Mouse (Mus musculus) CH12.LX (cell line): ENCODE data around the gene Fcrlb. TPM values are rescaled to one million over a fixed set of nuclear protein-coding genes. Genes with fewer than 3 reads are reported as not detected.

Experiments used
- DNase-seq: peaks from one replicate; pipeline ENCODE4 v3.0.0-alpha.2; 2013; ENCODE audit errors: extremely low read depth
- H3K27ac ChIP-seq: 2 replicates; pipeline ENCODE4 v1.5.1; 2012; ENCODE audit warnings: low read depth, mild to moderate bottlenecking, control low read depth, moderate library complexity; ENCODE audit not compliant: insufficient read depth
- H3K27me3 ChIP-seq: replicated peaks from 2 replicates; pipeline ENCODE3; 2012; ENCODE audit warnings: inconsistent platforms
- H3K36me3 ChIP-seq, 2 experiments: replicated peaks in 1 of 2; 2 replicates each; pipeline versions ENCODE3 to v1.6.1; 2012; ENCODE audit warnings: inconsistent platforms in 1 of 2, low read length in 1 of 2, mild to moderate bottlenecking in 1 of 2, mixed read lengths in 1 of 2, moderate library complexity in 1 of 2; ENCODE audit not compliant: control insufficient read depth in 1 of 2, insufficient read depth in 1 of 2
- H3K4me1 ChIP-seq, 2 experiments: 2 replicates each; pipeline ENCODE4 v1.6.1; 2012; ENCODE audit warnings: inconsistent platforms in 1 of 2, moderate library complexity in 1 of 2; ENCODE audit not compliant: insufficient read depth in 2 of 2, control insufficient read depth in 1 of 2
- H3K4me2 ChIP-seq: 2 replicates; pipeline ENCODE4 v1.6.1; 2012; ENCODE audit warnings: low read depth, mild to moderate bottlenecking, control low read depth; ENCODE audit not compliant: poor library complexity, insufficient read depth, severe bottlenecking
- H3K4me3 ChIP-seq, 3 experiments: fragments of 150-350 bp in 1 of 3; sonication (generic) in 1 of 3; replicated peaks in 1 of 3; 2 replicates each; pipeline versions ENCODE3 to v1.5.1; 2011 to 2012; ENCODE audit warnings: low read depth in 2 of 3, low read length in 2 of 3, mild to moderate bottlenecking in 2 of 3, moderate library complexity in 2 of 3, control low read depth in 1 of 3, improper control_type of control experiment in 1 of 3, inconsistent platforms in 1 of 3, mixed read lengths in 1 of 3; ENCODE audit not compliant: poor library complexity in 1 of 3
- H3K79me2 ChIP-seq: replicated peaks from 2 replicates; pipeline ENCODE4 v1.6.1; 2012; ENCODE audit warnings: mild to moderate bottlenecking, moderate library complexity; ENCODE audit not compliant: control insufficient read depth, poor library complexity, insufficient read depth, severe bottlenecking; ENCODE audit errors: extremely low read depth
- H3K9ac ChIP-seq: 2 replicates; pipeline ENCODE4 v1.6.1; 2012; ENCODE audit warnings: low read depth, mild to moderate bottlenecking, control low read depth, moderate library complexity; ENCODE audit not compliant: insufficient read depth
- H3K9me3 ChIP-seq: replicated peaks from 2 replicates; pipeline ENCODE3; 2012; ENCODE audit warnings: low read length, inconsistent platforms, mixed read lengths
- BHLHE40 ChIP-seq: IDR thresholded peaks from 2 replicates; pipeline ENCODE4 v1.6.1; 2011; ENCODE audit warnings: mild to moderate bottlenecking, low read depth, low read length, improper control_type of control experiment
- CTCF ChIP-seq, 2 experiments: IDR thresholded peaks in 1 of 2; conservative IDR thresholded peaks in 1 of 2; 2 replicates each; pipeline ENCODE4 v1.5.1; 2011 to 2012; ENCODE audit warnings: low read depth in 2 of 2, low read length in 2 of 2, improper control_type of control experiment in 1 of 2, inconsistent platforms in 1 of 2, mild to moderate bottlenecking in 1 of 2, moderate library complexity in 1 of 2
- ETS1 ChIP-seq: conservative IDR thresholded peaks from 2 replicates; pipeline ENCODE4 v1.6.1; 2012; ENCODE audit warnings: low read depth, mild to moderate bottlenecking, inconsistent platforms, low read length, improper control_type of control experiment, moderate library complexity
- IRF4 ChIP-seq: IDR thresholded peaks from 2 replicates; pipeline ENCODE4 v1.6.1; 2014; ENCODE audit warnings: low read depth, mild to moderate bottlenecking, inconsistent platforms, low read length, improper control_type of control experiment
- JUND ChIP-seq: conservative IDR thresholded peaks from 2 replicates; pipeline ENCODE4 v1.6.1; 2011; ENCODE audit warnings: low read depth, low read length, improper control_type of control experiment
- MAX ChIP-seq: IDR thresholded peaks from 2 replicates; pipeline ENCODE4 v1.6.1; 2011; ENCODE audit warnings: low read length, improper control_type of control experiment
- MEF2A ChIP-seq: IDR thresholded peaks from 2 replicates; pipeline ENCODE4 v1.6.1; 2014; ENCODE audit warnings: low read depth, mild to moderate bottlenecking, inconsistent platforms, low read length, improper control_type of control experiment, borderline replicate concordance
- MXI1 ChIP-seq: IDR thresholded peaks from 2 replicates; pipeline ENCODE4 v1.6.1; 2011; ENCODE audit warnings: mild to moderate bottlenecking, low read depth, low read length, improper control_type of control experiment
- MYC ChIP-seq: IDR thresholded peaks from 2 replicates; pipeline ENCODE4 v1.6.1; 2011; ENCODE audit warnings: low read depth, mild to moderate bottlenecking, improper control_type of control experiment, low read length
- PAX5 ChIP-seq: IDR thresholded peaks from 2 replicates; pipeline ENCODE4 v1.6.1; 2012; ENCODE audit warnings: low read length, inconsistent platforms, mixed read lengths
- POLR2AphosphoS2 ChIP-seq: IDR thresholded peaks from 2 replicates; pipeline ENCODE4 v1.6.1; 2011; ENCODE audit warnings: low read depth, low read length, improper control_type of control experiment
- SIN3A ChIP-seq: IDR thresholded peaks from 2 replicates; pipeline ENCODE4 v1.6.1; 2012; ENCODE audit warnings: low read length, improper control_type of control experiment, inconsistent platforms
- SMC3 ChIP-seq: IDR thresholded peaks from 2 replicates; pipeline ENCODE4 v1.6.1; 2011; ENCODE audit warnings: low read depth, low read length, improper control_type of control experiment
- TBP ChIP-seq: conservative IDR thresholded peaks from 2 replicates; pipeline ENCODE4 v1.6.1; 2011; ENCODE audit warnings: low read depth, low read length, improper control_type of control experiment
- TCF12 ChIP-seq: IDR thresholded peaks from 2 replicates; pipeline ENCODE4 v1.6.1; 2014; ENCODE audit warnings: low read depth, mild to moderate bottlenecking, inconsistent platforms, low read length, improper control_type of control experiment
- UBTF ChIP-seq: IDR thresholded peaks from 2 replicates; pipeline ENCODE4 v1.6.1; 2012; ENCODE audit warnings: low read depth, mild to moderate bottlenecking, inconsistent platforms, low read length, improper control_type of control experiment, moderate library complexity
- USF1 ChIP-seq: IDR thresholded peaks from 2 replicates; pipeline ENCODE4 v1.6.1; 2014; ENCODE audit warnings: low read depth, mild to moderate bottlenecking, inconsistent platforms, low read length, improper control_type of control experiment
- USF2 ChIP-seq: conservative IDR thresholded peaks from 2 replicates; pipeline ENCODE4 v1.6.1; 2011; ENCODE audit warnings: low read depth, low read length, improper control_type of control experiment
- ZKSCAN1 ChIP-seq: IDR thresholded peaks from 2 replicates; pipeline ENCODE4 v1.6.1; 2012; ENCODE audit warnings: low read depth, inconsistent platforms, low read length, improper control_type of control experiment, borderline replicate concordance
- dilution Hi-C: fragments of 300-500 bp; cut with MboI; formaldehyde crosslinking; loops from 2 replicates; pipeline ENCODE4 v1.14.3; 2020; ENCODE audit warnings: low sequenced_read_pairs; ENCODE audit not compliant: extremely low pct_unique_long_range_greater_than_20kb, extremely low pct_ligation_motif_present
- in situ Hi-C: fragments of 300-500 bp; cut with MboI; formaldehyde crosslinking; loops from 3 replicates; pipeline ENCODE4 v1.14.3; 2019; ENCODE audit warnings: low sequenced_read_pairs, low pct_ligation_motif_present, low pct_unique_long_range_greater_than_20kb, mixed read lengths
- polyA plus RNA-seq: library from polyadenylated mRNA; unstranded; fragments of >175 nt; gene quantifications from 2 replicates; pipeline ENCODE4 v1.2.1, GENCODE M21; 2012; ENCODE audit warnings: low read depth; ENCODE audit not compliant: insufficient read length
- total RNA-seq, 2 experiments: library from RNA; depleted of rRNA; stranded (reverse); fragments of 300-350 nt in 1 of 2; fragments of >200 nt in 1 of 2; gene quantifications; 2 replicates each; pipeline ENCODE4 v1.2.3; 2012 to 2014

Gene Fcrlb
- total and polyA plus RNA-seq, 3 experiments: not detected

DNA sequence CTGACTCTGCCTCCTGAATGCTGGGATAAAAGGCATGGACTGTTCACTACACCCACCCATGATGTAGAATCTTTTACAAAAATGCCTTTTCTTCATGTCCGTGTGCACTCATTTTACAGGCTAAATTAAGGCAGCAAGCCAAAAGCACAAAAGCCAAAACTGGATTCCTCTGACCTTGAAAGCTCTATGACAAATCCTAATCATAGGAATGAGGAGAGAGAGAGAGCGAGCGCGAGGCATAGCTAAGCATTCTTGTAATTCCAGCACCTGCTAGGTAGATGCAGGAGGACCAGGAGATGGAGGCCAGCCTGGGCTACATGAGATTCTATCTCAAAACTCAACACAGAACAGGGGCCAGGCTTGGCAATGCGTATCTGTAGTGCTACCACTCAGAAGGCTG, 35.8 kb downstream of the Fcrlb start:
- Histone ChIP-seq H3K9me3 (no peaks in the 10 kb centered on the region), H3K36me3 (peaks cover 48 to 84% of the 10 kb centered on the region in 2 experiments), H3K27ac (no peak overlapping the region), H3K4me3 (no peak overlapping the region), H3K4me2 (no peak overlapping the region), H3K4me1 (no peaks in the 10 kb centered on the region), H3K79me2 (peaks cover 13% of the 10 kb centered on the region), H3K9ac (no peak overlapping the region), H3K27me3 (no peaks in the 10 kb centered on the region)
- dilution Hi-C loops (no loop called here), in situ Hi-C loops (no loop called here)
- TF ChIP-seq JUND (no peak), MYC (no peak), MEF2A (no peak), CTCF (conservative IDR thresholded peaks at IDR 0.05 in 1 of 2, IDR thresholded peaks at IDR 0.05 in 1 of 2; ENCODE audit: low read depth in 2 of 2, low read length in 2 of 2) (no peak), MXI1 (no peak), SMC3 (no peak), USF2 (no peak), BHLHE40 (no peak), POLR2AphosphoS2 (no peak), ZKSCAN1 (no peak), UBTF (no peak), ETS1 (no peak), PAX5 (no peak), IRF4 (no peak), SIN3A (no peak), MAX (no peak), TBP (no peak)
- DNase-seq: no peak

DNA sequence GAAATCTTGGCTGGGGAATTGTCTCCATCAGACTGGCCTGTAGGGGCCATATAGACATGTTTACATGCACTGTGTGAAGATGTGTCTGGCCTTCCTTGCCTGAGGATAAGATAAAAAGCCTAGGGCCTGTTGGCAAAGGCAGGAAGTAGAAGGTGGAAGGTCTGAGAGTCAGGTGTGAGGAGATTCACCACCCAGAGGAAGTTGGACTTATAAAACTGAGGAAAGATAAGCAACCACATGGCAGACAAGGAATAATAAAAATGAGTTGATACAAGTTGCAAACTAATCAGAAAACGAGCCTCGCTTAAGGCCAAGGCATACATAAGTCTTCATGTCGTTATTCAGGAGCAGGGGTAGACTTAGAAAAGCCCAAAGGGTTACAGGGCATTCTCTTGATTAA, 37.1 kb downstream of the Fcrlb start:
- Histone ChIP-seq H3K4me3 (no peak overlapping the region), H3K36me3 (peaks cover 49 to 79% of the 10 kb centered on the region in 2 experiments), H3K27ac (no peak overlapping the region), H3K4me2 (no peak overlapping the region), H3K4me1 (no peaks in the 10 kb centered on the region), H3K27me3 (no peaks in the 10 kb centered on the region), H3K9ac (no peak overlapping the region), H3K79me2 (peaks cover 8% of the 10 kb centered on the region; the same call in 1 of the 2 replicates), H3K9me3 (no peaks in the 10 kb centered on the region)
- no peak for DNase-seq
- in situ Hi-C loops: no loop called here
- dilution Hi-C loops: no loop called here
- TF ChIP-seq ZKSCAN1: no peak
- no peak for TF ChIP-seq IRF4
- TF ChIP-seq USF1: no peak
- TF ChIP-seq TCF12: no peak
- no peak for TF ChIP-seq MYC
- no peak for TF ChIP-seq CTCF (conservative IDR thresholded peaks at IDR 0.05 in 1 of 2, IDR thresholded peaks at IDR 0.05 in 1 of 2; ENCODE audit: low read depth in 2 of 2, low read length in 2 of 2)
